Mouse (Mus musculus): ENCODE measurements around the gene Sema3f. TPM values are rescaled to one million over a fixed set of nuclear protein-coding genes. Genes with fewer than 3 reads are reported as not detected.
A peak's percentile ranks its signal among the peaks of the same experiment; 100 is the strongest.

The Sema3f gene
- total and polyA plus RNA-seq, 3 experiments = 27.2 to 106 (median 34.8) TPM

DNA sequence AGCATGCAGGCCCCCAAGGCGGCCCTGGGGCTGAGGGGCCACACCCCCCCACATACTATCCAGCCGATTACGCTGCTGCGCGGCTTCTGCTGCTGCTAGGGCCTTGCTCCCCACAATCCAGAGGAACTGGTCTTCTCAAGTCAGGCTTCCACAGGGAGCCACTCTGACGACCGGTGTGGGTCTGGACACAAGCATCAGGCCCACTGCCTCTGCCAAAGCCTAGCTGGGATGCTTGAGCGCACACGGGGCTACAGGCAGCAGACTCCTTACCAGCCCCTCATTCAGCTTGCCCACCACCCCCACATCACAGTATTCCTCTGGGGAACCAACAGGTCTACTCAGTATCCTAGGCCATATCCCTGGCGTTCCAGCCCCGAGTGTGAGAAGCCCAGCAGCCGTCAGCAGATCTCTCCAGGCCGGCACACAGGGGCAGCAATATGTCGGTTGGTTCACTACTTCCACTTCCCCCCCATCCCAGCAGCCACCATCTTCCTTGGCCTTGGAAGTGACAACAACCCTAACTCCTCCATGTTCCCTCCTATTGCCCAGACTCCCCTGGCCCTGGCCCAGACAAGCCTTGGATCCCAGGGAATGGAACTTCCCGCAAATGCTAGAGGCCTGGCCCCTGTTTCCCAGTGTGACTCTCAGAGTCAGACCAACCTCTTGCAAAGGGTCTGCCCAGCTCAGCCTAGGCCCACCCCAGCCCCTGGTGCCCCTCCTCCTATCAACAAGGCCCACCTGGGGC, 76.4 kb downstream of the Sema3f start:
- peak; percentile 61 for DNase-seq

GRCm38 (mm10) chr9:107633091-107633660, 77.1 kb downstream of the Sema3f start:
- DNase-seq = peak; percentile 91

- DNase-seq = peak; percentile 69
Observed at GRCm38 (mm10) chr9:107632478-107632877, 77.8 kb downstream of the Sema3f start.

- no peak for DNase-seq
Observed at GRCm38 (mm10) chr9:107631861-107632260, 78.4 kb downstream of the Sema3f start.

Other genes starting within 250 kb of the Sema3f start
- gene Tmem115, start 176.5 kb downstream of the Sema3f start, total RNA-seq (2021) = 10 to 100 TPM; 43.2 to 48.1 TPM
- gene Tmem115, start 176.5 kb downstream of the Sema3f start, polyA plus RNA-seq (2012; rRNA removed) = 84.2 and 96.5 TPM in 2 replicates
- 10 to 100 TPM; 14.6 to 22.0 TPM for gene Cyb561d2, start 168.3 kb downstream of the Sema3f start, total RNA-seq (2021)
- gene Cyb561d2, start 168.3 kb downstream of the Sema3f start, polyA plus RNA-seq (2012; rRNA removed) = 59.1 and 68.0 TPM in 2 replicates
- 10 to 100 TPM; 27.9 to 31.5 TPM for gene Nprl2, start 168.2 kb downstream of the Sema3f start, total RNA-seq (2021)
- 24.2 and 31.9 TPM in 2 replicates for gene Nprl2, start 168.2 kb downstream of the Sema3f start, polyA plus RNA-seq (2012; rRNA removed)
- gene Zmynd10, start 163.2 kb downstream of the Sema3f start, total RNA-seq (2021) = under 1 TPM; 0.45 to 0.52 TPM
- 0.37 and 0.61 TPM in 2 replicates for gene Zmynd10, start 163.2 kb downstream of the Sema3f start, polyA plus RNA-seq (2012; rRNA removed)
- 10 to 100 TPM; 15.5 to 18.6 TPM for gene Rassf1, start 158.9 kb downstream of the Sema3f start, total RNA-seq (2021)
- gene Rassf1, start 158.9 kb downstream of the Sema3f start, polyA plus RNA-seq (2012; rRNA removed) = 15.3 and 16.7 TPM in 2 replicates
- 10 to 100 TPM; 52.2 to 57.5 TPM for gene Tusc2, start 147.2 kb downstream of the Sema3f start, total RNA-seq (2021)
- 88.2 and 94.1 TPM in 2 replicates for gene Tusc2, start 147.2 kb downstream of the Sema3f start, polyA plus RNA-seq (2012; rRNA removed)
- 10 to 100 TPM; 36.8 to 52.8 TPM for gene Hyal2, start 142.5 kb downstream of the Sema3f start, total RNA-seq (2021)
- 92.1 and 102 TPM in 2 replicates for gene Hyal2, start 142.5 kb downstream of the Sema3f start, polyA plus RNA-seq (2012; rRNA removed)
- 10 to 100 TPM; 13.7 to 15.2 TPM for gene Hyal1, start 133.5 kb downstream of the Sema3f start, total RNA-seq (2021)
- gene Hyal1, start 133.5 kb downstream of the Sema3f start, polyA plus RNA-seq (2012; rRNA removed) = 6.3 and 7.0 TPM in 2 replicates
- gene Naa80, start 131.6 kb downstream of the Sema3f start, total RNA-seq (2021) = 10 to 100 TPM; 15.9 to 19.2 TPM
- gene Naa80, start 131.6 kb downstream of the Sema3f start, polyA plus RNA-seq (2012; rRNA removed) = 111 TPM in 2 replicates
- gene Hyal3, start 129.7 kb downstream of the Sema3f start, total RNA-seq (2021) = 1 to 10 TPM; 1.3 to 1.4 TPM
- 1.8 and 2.2 TPM in 2 replicates for gene Hyal3, start 129.7 kb downstream of the Sema3f start, polyA plus RNA-seq (2012; rRNA removed)
- 10 to 100 TPM; 36.0 to 41.7 TPM for gene Ifrd2, start 122.8 kb downstream of the Sema3f start, total RNA-seq (2021)
- 67.3 and 80.0 TPM in 2 replicates for gene Ifrd2, start 122.8 kb downstream of the Sema3f start, polyA plus RNA-seq (2012; rRNA removed)
- gene Sema3b, start 101.2 kb downstream of the Sema3f start, total RNA-seq (2021) = 1 to 10 TPM; 3.7 to 4.1 TPM
- gene Sema3b, start 101.2 kb downstream of the Sema3f start, polyA plus RNA-seq (2012; rRNA removed) = 8.3 and 10.4 TPM in 2 replicates
- 100 to 1,000 TPM; 198 to 278 TPM for gene Gnai2, start 75.1 kb downstream of the Sema3f start, total RNA-seq (2021)
- 330 and 345 TPM in 2 replicates for gene Gnai2, start 75.1 kb downstream of the Sema3f start, polyA plus RNA-seq (2012; rRNA removed)
- 1 to 10 TPM in 1 of 2 experiments, under 1 TPM in 1; 0.48 to 2.7 TPM for gene Slc38a3, start 40.9 kb downstream of the Sema3f start, total RNA-seq (2021)
- 1.7 and 4.1 TPM in 2 replicates for gene Slc38a3, start 40.9 kb downstream of the Sema3f start, polyA plus RNA-seq (2012; rRNA removed)
- gene Gnat1, start 30.8 kb downstream of the Sema3f start, total RNA-seq (2021) = under 1 TPM in 1 of 2 experiments, not detected in 1; 0.37 TPM
- 0.10 and 0.16 TPM in 2 replicates for gene Gnat1, start 30.8 kb downstream of the Sema3f start, polyA plus RNA-seq (2012; rRNA removed)
- gene Rbm5, start 60.5 kb upstream of the Sema3f start, total RNA-seq (2021) = 100 to 1,000 TPM in 1 of 2 experiments, 10 to 100 TPM in 1; 67.1 to 124 TPM
- gene Rbm5, start 60.5 kb upstream of the Sema3f start, polyA plus RNA-seq (2012; rRNA removed) = 61.7 and 67.8 TPM in 2 replicates
- gene Rbm6, start 162.8 kb upstream of the Sema3f start, total RNA-seq (2021) = 10 to 100 TPM; 40.3 to 47.8 TPM
- 11.8 and 15.3 TPM in 2 replicates for gene Rbm6, start 162.8 kb upstream of the Sema3f start, polyA plus RNA-seq (2012; rRNA removed)
- 10 to 100 TPM; 19.2 to 20.5 TPM for gene Mon1a, start 177.7 kb upstream of the Sema3f start, total RNA-seq (2021)
- gene Mon1a, start 177.7 kb upstream of the Sema3f start, polyA plus RNA-seq (2012; rRNA removed) = 41.3 and 42.9 TPM in 2 replicates
- 1 to 10 TPM; 7.4 to 8.1 TPM for gene Mst1r, start 196.4 kb upstream of the Sema3f start, total RNA-seq (2021)
- 34.0 and 41.0 TPM in 2 replicates for gene Mst1r, start 196.4 kb upstream of the Sema3f start, polyA plus RNA-seq (2012; rRNA removed)
- not detected for gene Actl11, start 218.0 kb upstream of the Sema3f start, total RNA-seq (2021)
- not detected in 2 replicates for gene Actl11, start 218.0 kb upstream of the Sema3f start, polyA plus RNA-seq (2012; rRNA removed)
- 1 to 10 TPM; 2.9 to 5.2 TPM for gene Camkv, start 225.2 kb upstream of the Sema3f start, total RNA-seq (2021)
- gene Camkv, start 225.2 kb upstream of the Sema3f start, polyA plus RNA-seq (2012; rRNA removed) = 7.8 and 9.5 TPM in 2 replicates
- gene Traip, start 239.7 kb upstream of the Sema3f start, total RNA-seq (2021) = 1 to 10 TPM; 2.1 to 2.5 TPM
- 0.61 and 0.72 TPM in 2 replicates for gene Traip, start 239.7 kb upstream of the Sema3f start, polyA plus RNA-seq (2012; rRNA removed)